Mouse (Mus musculus) CH12.LX (cell line): ENCODE results near the gene Zfp473.
A peak's percentile ranks its signal among the peaks of the same experiment; 100 is the strongest.

ENCODE experiments used
- CTCF ChIP-seq, 2 experiments: IDR thresholded peaks in 1 of 2; conservative IDR thresholded peaks in 1 of 2; 2 replicates each; pipeline ENCODE4 v1.5.1; 2011 to 2012; ENCODE audit warnings: low read depth in 2 of 2, low read length in 2 of 2, improper control_type of control experiment in 1 of 2, inconsistent platforms in 1 of 2, mild to moderate bottlenecking in 1 of 2, moderate library complexity in 1 of 2
- EP300 ChIP-seq: IDR thresholded peaks from 2 replicates; pipeline ENCODE4 v1.6.1; 2011; ENCODE audit warnings: low read length, improper control_type of control experiment
- ETS1 ChIP-seq: conservative IDR thresholded peaks from 2 replicates; pipeline ENCODE4 v1.6.1; 2012; ENCODE audit warnings: low read depth, mild to moderate bottlenecking, inconsistent platforms, low read length, improper control_type of control experiment, moderate library complexity
- POLR2A ChIP-seq: IDR thresholded peaks from 2 replicates; pipeline ENCODE4 v1.6.1; 2011; ENCODE audit warnings: low read depth, mild to moderate bottlenecking, improper control_type of control experiment, low read length
- RCOR1 ChIP-seq: conservative IDR thresholded peaks from 2 replicates; pipeline ENCODE4 v1.6.1; 2012; ENCODE audit warnings: low read depth, mild to moderate bottlenecking, inconsistent platforms, low read length, improper control_type of control experiment
- ZC3H11A ChIP-seq: IDR thresholded peaks from 2 replicates; pipeline ENCODE4 v1.6.1; 2012; ENCODE audit warnings: low read depth, mild to moderate bottlenecking, inconsistent platforms, low read length, improper control_type of control experiment

GRCm38 (mm10) chr7:44688890-44689289, 62.0 kb downstream of the Zfp473 start:
- TF ChIP-seq CTCF (conservative IDR thresholded peaks at IDR 0.05 in 1 of 2, IDR thresholded peaks at IDR 0.05 in 1 of 2; ENCODE audit: low read depth in 2 of 2, low read length in 2 of 2) (peak in 1 of 2 experiments; percentile 14; a peak in 1 of 4 replicates), ETS1 (no peak), RCOR1 (no peak), POLR2A (no peak), EP300 (no peak), ZC3H11A (no peak)
